Mouse (Mus musculus) lung, postnatal 14 days (tissue): Measurements from ENCODE around the gene Myh14.

Experiments used
- DNase-seq: peaks from one replicate; pipeline ENCODE4 v3.0.0; 2021

Myh14 gene

GRCm38 (mm10) chr7:44628402-44629034 lies 42.1 kb downstream of the Myh14 start:
- no peak for DNase-seq

DNA sequence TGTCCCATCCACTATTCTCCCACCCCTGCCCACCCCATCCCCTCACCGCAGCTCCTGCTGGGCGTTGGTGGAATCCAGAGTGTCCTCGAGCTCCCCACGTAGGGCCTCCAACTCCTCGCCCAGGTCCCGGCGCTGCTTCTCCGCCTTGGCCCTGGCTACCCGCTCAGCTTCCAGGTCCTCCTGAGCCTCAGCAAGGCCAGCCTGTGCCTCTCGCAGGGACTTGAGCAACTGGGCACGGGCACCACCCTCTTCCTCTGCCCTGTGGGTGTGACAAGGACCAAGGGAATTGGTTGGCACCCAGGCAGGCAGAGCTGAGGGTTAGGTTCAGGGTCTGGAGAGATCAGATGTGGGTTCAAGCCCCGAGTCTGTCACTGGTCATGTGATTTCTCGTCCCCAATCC lies 43.7 kb downstream of the Myh14 start:
- no peak for DNase-seq

GRCm38 (mm10) chr7:44626068-44626385 lies 44.6 kb downstream of the Myh14 start:
- DNase-seq, result no peak

GRCm38 (mm10) chr7:44625241-44626067 lies 45.2 kb downstream of the Myh14 start:
- DNase-seq, result no peak

DNA sequence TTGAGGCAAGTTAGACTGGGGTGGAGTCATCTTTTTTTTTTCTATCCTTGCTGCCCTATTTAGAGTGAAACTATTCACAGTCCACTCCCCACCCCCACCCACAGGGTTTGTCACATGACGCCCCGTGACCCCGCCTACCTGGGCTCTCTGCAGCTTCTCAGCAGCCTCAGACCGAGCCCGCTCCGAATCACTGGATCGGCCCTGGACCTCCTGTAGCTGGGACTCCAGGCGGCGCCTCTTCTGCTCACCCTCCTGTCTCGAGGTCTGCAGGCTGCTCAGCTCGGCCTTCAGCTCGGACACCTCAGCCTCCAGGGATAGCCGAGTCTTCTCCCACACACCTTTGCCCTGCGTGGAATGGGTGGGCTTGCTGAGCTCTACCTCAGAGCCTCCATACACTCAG lies 45.8 kb downstream of the Myh14 start:
- no peak for DNase-seq

- DNase-seq, result no peak
Observed at GRCm38 (mm10) chr7:44624543-44624826, 46.2 kb downstream of the Myh14 start.

- DNase-seq, result no peak
Observed at GRCm38 (mm10) chr7:44623714-44624542, 46.7 kb downstream of the Myh14 start.

DNA sequence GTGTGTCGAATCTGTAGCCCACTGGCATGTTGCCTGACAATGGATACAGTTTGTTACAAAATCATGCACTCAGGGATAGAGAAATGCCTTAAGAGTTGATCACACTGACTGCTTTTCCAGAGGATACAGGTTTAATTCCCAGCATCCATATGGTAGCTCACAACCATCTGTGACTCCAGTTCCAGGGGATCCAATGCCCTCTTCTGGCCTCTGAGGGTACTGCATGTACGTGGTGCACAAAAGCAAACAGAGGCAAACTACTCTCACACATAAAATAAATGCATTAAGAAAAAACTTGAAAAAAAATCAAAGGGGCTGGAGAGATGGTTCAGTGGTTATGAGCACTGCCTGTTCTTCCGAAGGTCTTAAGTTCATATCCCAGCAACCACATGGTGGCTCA lies 53.6 kb downstream of the Myh14 start:
- DNase-seq, result peak; percentile 26

GRCm38 (mm10) chr7:44615987-44616386 lies 54.7 kb downstream of the Myh14 start:
- no peak for DNase-seq

DNA sequence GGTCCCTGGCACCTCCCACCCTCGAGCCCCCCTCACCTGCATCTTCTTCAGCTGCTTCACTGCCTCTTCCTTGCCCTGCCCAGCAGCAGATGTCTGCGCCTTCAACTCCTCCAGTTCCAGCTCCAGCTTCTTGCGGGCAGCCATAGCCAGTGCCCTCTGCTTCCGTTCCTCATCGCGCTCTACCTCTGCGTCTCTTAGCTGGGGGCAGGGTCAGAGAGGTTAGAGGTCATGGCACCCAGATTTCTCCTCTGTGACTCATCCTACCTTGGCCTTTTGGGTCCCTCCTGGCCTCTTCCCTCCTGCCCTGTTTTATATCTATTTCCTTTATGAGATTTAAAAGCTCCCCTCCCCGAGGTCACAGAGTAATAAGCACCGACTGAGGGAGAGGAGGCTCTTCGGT lies 55.3 kb downstream of the Myh14 start:
- DNase-seq, result no peak

GRCm38 (mm10) chr7:44614041-44614688 lies 56.5 kb downstream of the Myh14 start:
- peak; percentile 31 for DNase-seq

DNA sequence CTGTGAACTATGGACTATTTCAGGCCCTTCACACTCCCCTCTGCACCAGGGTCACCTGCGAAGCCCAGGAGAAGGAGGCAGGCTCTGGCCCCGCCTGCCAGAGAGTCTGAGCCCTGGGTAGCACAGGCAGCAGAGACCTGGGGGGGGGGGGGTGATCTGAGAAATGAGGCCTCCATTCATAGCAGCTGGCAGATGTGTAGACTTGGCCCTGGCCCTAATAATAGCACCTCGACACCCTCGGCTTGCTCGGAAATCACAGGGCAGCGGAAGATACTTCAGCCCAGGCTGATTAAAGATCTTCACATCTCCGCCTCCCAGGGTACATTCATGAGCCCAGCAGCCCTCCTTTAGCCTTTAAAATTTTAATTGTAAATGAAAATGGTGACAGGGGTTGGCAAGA lies 58.5 kb downstream of the Myh14 start:
- no peak for DNase-seq

DNA sequence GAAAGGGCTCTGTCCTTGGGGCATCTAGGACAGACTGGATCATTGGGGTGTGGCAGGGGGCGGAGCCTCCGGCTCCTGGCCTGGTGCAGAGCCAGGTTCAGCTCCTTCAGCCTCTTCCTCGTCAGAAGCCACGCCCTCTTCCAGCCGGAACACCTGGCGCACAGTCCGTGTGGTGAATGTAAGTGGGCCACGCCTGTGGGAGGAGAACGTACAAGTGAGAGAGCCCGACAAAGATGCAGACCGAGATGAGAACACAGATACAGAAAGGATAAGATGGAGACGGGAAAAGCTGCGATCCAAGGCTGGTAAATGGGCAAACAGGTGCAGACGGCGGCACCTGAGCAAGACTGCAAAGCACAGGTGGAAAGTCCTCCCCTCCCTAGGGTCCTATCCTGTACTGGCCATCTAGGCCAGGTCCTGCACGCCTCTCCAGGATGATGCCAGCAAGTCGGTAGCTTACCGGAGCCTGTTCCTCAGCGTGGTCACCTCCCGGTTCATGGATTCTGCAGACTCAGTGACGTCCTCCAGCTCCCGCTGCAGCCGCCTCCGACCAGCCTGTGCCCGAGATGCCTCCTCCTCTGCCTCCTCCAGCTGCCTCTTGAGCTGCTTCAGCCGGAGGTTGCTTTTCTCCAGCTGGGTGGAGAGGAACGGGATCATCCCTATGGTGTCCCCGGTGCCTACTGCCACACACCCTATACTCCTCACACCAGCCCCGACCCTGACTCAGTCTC lies 64.3 kb downstream of the Myh14 start:
- peak; percentile 64 for DNase-seq

- no peak for DNase-seq
Observed at GRCm38 (mm10) chr7:44605436-44605835, 65.2 kb downstream of the Myh14 start.

GRCm38 (mm10) chr7:44604619-44605018 lies 66.0 kb downstream of the Myh14 start:
- no peak for DNase-seq

DNA sequence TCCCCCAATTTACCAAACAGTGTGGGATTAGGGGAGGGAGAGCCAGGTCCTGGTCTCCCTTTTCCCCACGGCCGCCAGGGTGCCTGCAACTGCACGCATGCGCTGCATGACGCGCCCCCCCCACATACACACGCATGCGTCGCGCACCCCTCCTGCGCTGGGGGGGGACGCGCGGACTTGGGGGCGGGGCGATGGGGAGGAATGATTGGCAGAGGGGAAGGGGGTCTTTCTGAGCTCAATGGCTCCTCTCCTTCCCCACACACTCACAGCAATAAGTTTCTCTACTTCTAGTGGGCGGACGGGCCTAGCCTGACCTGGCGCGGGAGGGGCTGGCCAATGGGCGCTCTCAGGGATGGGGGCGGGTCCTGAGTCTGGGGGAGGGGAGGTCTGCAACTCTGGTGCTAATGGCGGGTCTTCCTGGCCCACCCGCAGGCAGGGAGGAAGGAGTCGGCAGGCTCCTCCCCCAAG lies 66.5 kb downstream of the Myh14 start:
- DNase-seq, result peak; percentile 40

- no peak for DNase-seq
Observed at GRCm38 (mm10) chr7:44603186-44603855, 67.3 kb downstream of the Myh14 start.

DNA sequence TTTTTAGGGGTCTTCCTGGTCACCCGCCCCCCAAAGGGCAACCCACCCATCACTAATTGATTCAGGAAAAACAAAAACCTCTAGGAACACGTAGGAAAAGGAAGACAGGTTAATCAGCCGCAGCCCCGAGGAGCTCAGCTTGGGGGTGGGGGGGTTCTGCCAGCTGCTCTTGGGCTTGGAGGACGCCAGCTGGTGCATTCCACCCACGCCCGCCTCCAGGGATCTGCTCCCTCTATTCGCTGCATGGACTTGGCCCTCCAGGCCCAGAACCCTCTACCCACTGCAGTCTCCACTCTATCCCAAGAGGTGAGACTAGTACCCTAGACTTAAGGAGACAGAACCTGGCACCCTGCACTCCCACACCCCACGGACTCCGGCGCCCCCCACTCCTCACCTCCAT lies 68.2 kb downstream of the Myh14 start:
- DNase-seq, result no peak

DNA sequence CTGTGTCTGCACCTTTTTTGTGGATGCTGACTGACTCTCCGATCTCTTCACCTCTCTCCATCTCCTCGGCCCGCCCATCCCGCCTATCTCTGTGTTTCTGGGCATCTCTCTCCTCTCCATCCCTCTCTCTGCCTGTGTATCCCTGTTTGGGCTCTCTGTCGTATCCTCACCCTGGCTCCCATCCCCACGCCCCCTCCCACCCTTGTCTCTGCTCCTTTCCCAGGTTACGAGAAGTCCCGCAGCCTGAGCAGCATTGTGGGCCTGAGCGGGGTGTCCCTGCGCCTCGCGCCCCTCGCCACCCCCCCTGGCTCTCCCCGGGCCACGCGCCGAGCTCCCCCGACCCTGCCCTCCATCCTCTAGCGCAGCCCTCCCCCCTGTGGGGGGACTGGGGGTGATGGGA lies 69.0 kb downstream of the Myh14 start:
- DNase-seq, result no peak

GRCm38 (mm10) chr7:44600691-44601262 lies 69.9 kb downstream of the Myh14 start:
- no peak for DNase-seq

- no peak for DNase-seq
Observed at GRCm38 (mm10) chr7:44598336-44598735, 72.3 kb downstream of the Myh14 start.

DNA sequence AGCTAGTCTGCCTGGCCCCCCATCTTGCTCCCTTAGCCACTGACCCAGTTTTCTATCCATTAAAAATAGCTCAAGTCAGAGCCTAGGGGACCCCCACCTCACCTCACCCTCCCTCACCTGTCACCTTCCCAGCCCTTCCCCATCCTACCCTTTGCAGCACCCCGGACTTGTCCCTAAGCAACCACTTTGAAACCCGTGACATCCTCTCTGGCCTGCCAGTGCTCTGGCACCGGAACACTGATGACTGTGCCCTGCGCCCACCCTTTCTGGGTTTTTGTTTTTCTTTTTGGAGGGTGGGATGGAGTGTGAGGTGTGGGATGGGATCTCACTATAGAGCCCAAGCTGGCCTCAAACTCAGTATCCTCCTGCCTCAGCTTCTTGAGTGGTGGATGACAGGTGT lies 73.0 kb downstream of the Myh14 start:
- no peak for DNase-seq
